Mouse (Mus musculus) layer of hippocampus, postnatal 14 days (tissue): ENCODE results near the gene Utp15. TPM values are rescaled to one million over a fixed set of nuclear protein-coding genes. Genes with fewer than 3 reads are reported as not detected.

Source experiments
- DNase-seq, 2 experiments: peaks; one replicate each; pipeline ENCODE4 v3.0.0; 2021 to 2022; ENCODE audit warnings: low spot score in 2 of 2, mixed read lengths in 1 of 2
- long read RNA-seq, 2 experiments: library from polyadenylated mRNA; stranded (forward); transcript quantifications; one replicate each; pipeline ENCODE4 v2.0.0; 2021
- total RNA-seq, 2 experiments: library from RNA; stranded (reverse); gene quantifications; 2 replicates each; pipeline ENCODE4 v1.2.3; 2021

Gene Utp15
- total RNA-seq, result 10 to 100 TPM; 17.8 to 19.2 TPM
- long read RNA-seq, experiment 1, full-length matches to known transcripts, result 13 of 17 reads
- long read RNA-seq, experiment 1, partial matches to known transcripts, result 0 of 17 reads
- long read RNA-seq, experiment 1, other reads (novel, unspliced or antisense), result 4 of 17 reads
- long read RNA-seq, experiment 2, full-length matches to known transcripts, result 20 of 22 reads
- long read RNA-seq, experiment 2, partial matches to known transcripts, result 1 of 22 reads
- long read RNA-seq, experiment 2, other reads (novel, unspliced or antisense), result 1 of 22 reads

- peak; percentile 97 to 98 for DNase-seq
Observed at GRCm38 (mm10) chr13:98262636-98263457, at the start of gene Utp15, which contains the start of gene Ankra2. Utp15 (minus strand) TSS chr13:98263041. Ankra2 (plus strand) TSS chr13:98263074.

GRCm38 (mm10) chr13:98311597-98311996 is 48.8 kb upstream of the Utp15 start:
- no peak for DNase-seq

GRCm38 (mm10) chr13:98308724-98309123 is 45.9 kb upstream of the Utp15 start:
- DNase-seq, result no peak

GRCm38 (mm10) chr13:98308004-98308403 is 45.2 kb upstream of the Utp15 start:
- DNase-seq, result no peak

GRCm38 (mm10) chr13:98306852-98307475 is 44.1 kb upstream of the Utp15 start:
- no peak for DNase-seq

- no peak for DNase-seq
Observed at GRCm38 (mm10) chr13:98306393-98306792, 43.6 kb upstream of the Utp15 start.

- DNase-seq, result no peak
Observed at GRCm38 (mm10) chr13:98305257-98305656, 42.4 kb upstream of the Utp15 start.

GRCm38 (mm10) chr13:98298833-98299758 is 36.3 kb upstream of the Utp15 start:
- DNase-seq, result peak; percentile 77 to 83

GRCm38 (mm10) chr13:98297883-98298482 is 35.1 kb upstream of the Utp15 start:
- no peak for DNase-seq

GRCm38 (mm10) chr13:98296072-98296471 is 33.2 kb upstream of the Utp15 start:
- no peak for DNase-seq

GRCm38 (mm10) chr13:98291712-98292111 is 28.9 kb upstream of the Utp15 start:
- no peak for DNase-seq

GRCm38 (mm10) chr13:98290719-98291118 is 27.9 kb upstream of the Utp15 start:
- no peak for DNase-seq

- no peak for DNase-seq
Observed at GRCm38 (mm10) chr13:98280990-98281650, 18.3 kb upstream of the Utp15 start.

- no peak for DNase-seq
Observed at GRCm38 (mm10) chr13:98279686-98280085, 16.8 kb upstream of the Utp15 start, which contains the start of gene Gm21976. Gm21976 (plus strand) TSS chr13:98279887.

- DNase-seq, result no peak
Observed at GRCm38 (mm10) chr13:98277501-98277900, 14.7 kb upstream of the Utp15 start.

- DNase-seq, result no peak
Observed at GRCm38 (mm10) chr13:98276253-98276652, 13.4 kb upstream of the Utp15 start.

- no peak for DNase-seq
Observed at GRCm38 (mm10) chr13:98275646-98276045, 12.8 kb upstream of the Utp15 start.

- DNase-seq, result no peak
Observed at GRCm38 (mm10) chr13:98274023-98274422, 11.2 kb upstream of the Utp15 start.

- no peak for DNase-seq
Observed at GRCm38 (mm10) chr13:98264111-98264510, 1.3 kb upstream of the Utp15 start.
